Mouse (Mus musculus) skeletal muscle tissue, adult 2 months (tissue): Measurements from ENCODE around the gene Cmc1.

Experiments
- DNase-seq: peaks from one replicate; pipeline ENCODE4 v3.0.0-alpha.2; 2012; ENCODE audit warnings: low read depth, low spot score

The Cmc1 gene

DNA sequence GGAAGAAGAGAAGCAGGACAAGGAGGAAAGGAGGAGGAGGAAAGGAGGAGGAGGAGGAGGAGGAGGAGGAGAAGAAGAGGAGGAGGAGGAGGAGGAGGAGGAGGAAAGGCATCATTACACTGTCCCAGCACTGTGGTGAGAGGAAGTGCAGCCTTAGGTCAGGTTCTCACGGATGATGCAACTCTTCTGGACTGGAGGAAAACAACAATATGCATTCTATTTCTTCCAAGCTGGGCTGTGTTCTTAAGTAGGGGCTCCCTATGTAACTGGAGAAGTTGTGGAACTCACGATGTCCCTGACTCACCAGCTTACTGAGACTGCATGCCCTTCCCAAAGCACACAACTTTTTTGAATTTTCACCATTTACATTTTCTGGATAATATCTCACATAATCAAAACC is 118.3 kb downstream of the Cmc1 start:
- DNase-seq: no peak

DNA sequence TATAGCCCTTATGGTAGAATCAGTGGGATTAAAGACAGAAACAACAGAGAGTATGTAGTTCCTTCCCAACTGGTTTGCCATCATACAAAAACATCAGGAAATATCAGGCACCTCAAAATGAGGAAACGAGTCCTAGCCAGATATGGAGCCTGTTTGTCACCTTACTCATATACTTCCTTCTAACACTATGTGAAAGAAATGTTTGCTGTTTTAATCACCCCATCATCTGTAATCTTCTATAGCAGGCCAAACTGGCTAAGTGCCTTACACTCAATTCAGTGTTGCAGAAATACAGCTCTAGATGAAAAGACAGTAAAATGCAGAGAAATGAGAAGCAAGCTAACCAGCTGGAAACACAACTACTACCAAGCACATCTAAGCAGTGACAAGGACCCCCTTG is 119.7 kb downstream of the Cmc1 start:
- no peak for DNase-seq

DNA sequence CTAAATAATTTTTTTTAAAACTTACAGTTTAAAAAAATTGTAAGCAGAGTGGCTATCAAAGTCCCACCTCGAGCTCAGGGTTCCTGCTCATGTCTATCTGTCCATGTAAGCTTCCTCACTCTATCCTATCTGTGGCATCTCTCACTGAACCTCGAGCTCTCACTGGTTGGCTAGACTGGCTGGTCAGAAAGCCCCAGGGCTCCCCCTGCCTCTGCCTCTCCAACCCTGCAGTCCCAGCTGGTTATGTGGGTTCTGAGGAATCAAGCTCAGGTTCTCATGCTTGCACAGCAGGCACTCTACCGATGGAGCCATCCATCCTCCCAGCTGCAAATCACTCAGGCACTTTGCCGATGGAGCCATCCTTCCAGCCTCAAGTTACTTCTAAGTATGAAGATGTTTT is 120.5 kb downstream of the Cmc1 start:
- DNase-seq: no peak

DNA sequence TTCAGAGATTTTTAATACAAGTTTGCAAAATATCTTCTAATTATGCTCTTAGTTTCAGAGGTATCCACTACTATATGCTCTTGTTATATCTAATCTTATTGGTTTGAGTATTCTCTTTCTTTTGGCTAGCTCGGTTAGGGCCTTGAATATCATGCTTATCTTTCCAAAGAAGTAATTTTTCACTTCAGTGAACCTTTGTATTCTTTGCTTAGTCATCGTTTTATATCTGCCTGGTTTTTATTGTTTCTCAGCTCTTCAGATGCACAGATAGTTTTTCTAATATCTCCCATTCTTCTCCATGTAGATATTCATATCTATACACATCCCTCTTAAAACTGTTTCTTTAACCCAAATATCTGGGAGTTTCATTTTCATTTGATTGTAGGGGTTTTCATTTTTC is 125.0 kb downstream of the Cmc1 start:
- DNase-seq: no peak
